In genomic region chr9:62712374-62712773, GRCm38 (mm10) we compare ENCODE assay signal across 22 mouse cellular contexts. TPM values are rescaled to one million over a fixed set of nuclear protein-coding genes. Genes with fewer than 3 reads are reported as not detected.
DNase-seq lines count a peak whose midpoint lies in the region; ATAC-seq lines count a peak whose summit lies in the region.
"Had no signal": no experiment of that assay in that cellular context is flagged by ENCODE, and none has a peak within 500 bp of the region (broad histone marks: within the 10 kb centered on the region; RNA-seq: fewer than 3 reads in every experiment).

No protein-coding gene starts in this region.

- WGBS in embryonic facial prominence, embryonic 10.5 days, result 86% methylated on average over 6 of the region's 6 CpGs
- WGBS in limb, embryonic 15.5 days, result 50% methylated on average over 6 of the region's 6 CpGs

- H3K27me3 ChIP-seq in embryonic facial prominence, embryonic 10.5 days (replicated peaks; ENCODE audit: low read depth, poor library complexity, severe bottlenecking), result peaks cover 7% of the 10 kb centered on the region; the same call in 1 of the 2 replicates
- no peaks in the 10 kb centered on the region for H3K27me3 ChIP-seq in limb, embryonic 15.5 days
- H3K27me3 ChIP-seq: liver, embryonic 13.5 days; neural tube, embryonic 13.5 days; stomach, embryonic 15.5 days had no signal

- no peak overlapping the region for H3K9ac ChIP-seq in limb, embryonic 15.5 days
- H3K9ac ChIP-seq: forebrain, postnatal 0 days; hindbrain, embryonic 14.5 days; liver, embryonic 13.5 days; neural tube, embryonic 13.5 days; stomach, embryonic 15.5 days had no signal

- H3K9me3 ChIP-seq in embryonic facial prominence, embryonic 10.5 days, result 0 out of 2 replicates have a peak, but pooled peaks cover 3% of the 10 kb centered on the region
- H3K9me3 ChIP-seq in limb, embryonic 15.5 days, result no peaks in the 10 kb centered on the region
- H3K9me3 ChIP-seq: liver, embryonic 13.5 days; stomach, embryonic 15.5 days had no signal

- H3K36me3 ChIP-seq in embryonic facial prominence, embryonic 10.5 days (replicated peaks), result no peaks in the 10 kb centered on the region
- H3K36me3 ChIP-seq in limb, embryonic 15.5 days, result no peaks in the 10 kb centered on the region
- H3K36me3 ChIP-seq: liver, embryonic 13.5 days; neural tube, embryonic 13.5 days; stomach, embryonic 15.5 days had no signal

- H3K27ac ChIP-seq in embryonic facial prominence, embryonic 10.5 days (replicated peaks), result peak overlapping the region; percentile 55
- H3K27ac ChIP-seq in limb, embryonic 15.5 days, result peak overlapping the region; percentile 39; the same call in 1 of the 2 replicates
- H3K27ac ChIP-seq: gastrocnemius, adult 2 months; heart, adult 2 months; hindbrain, embryonic 14.5 days; liver, embryonic 13.5 days; neural tube, embryonic 13.5 days; stomach, embryonic 15.5 days had no signal

- peaks cover 46% of the 10 kb centered on the region for H3K4me1 ChIP-seq in embryonic facial prominence, embryonic 10.5 days
- H3K4me1 ChIP-seq in limb, embryonic 15.5 days, result peaks cover 31% of the 10 kb centered on the region

- peak; percentile 13 for DNase-seq in adrenal gland, postnatal 14 days
- no peak for DNase-seq in adrenal gland, postnatal 25 days
- peak; percentile 16 to 33 for DNase-seq in left cerebral cortex, postnatal 36 days (ENCODE audit: low spot score in 2 of 2)
- DNase-seq in left cerebral cortex, adult 18-20 months (ENCODE audit: low spot score in 2 of 2), result no peak
- no peak for DNase-seq in embryonic facial prominence, embryonic 10.5 days (ENCODE audit: low spot score)
- DNase-seq in ovary, postnatal 14 days (ENCODE audit: low spot score), result no peak
- DNase-seq: B cell, adult 2 months; forebrain, postnatal 0 days; gastrocnemius, adult 2 months; heart, adult 2 months; liver, embryonic 13.5 days; retina, postnatal 1 day; thymus, postnatal 25 days had no signal

- no peak overlapping the region for H3K4me2 ChIP-seq in limb, embryonic 15.5 days
- H3K4me2 ChIP-seq: hindbrain, embryonic 14.5 days; liver, embryonic 13.5 days; neural tube, embryonic 13.5 days; stomach, embryonic 15.5 days had no signal

- intact Hi-C loops in left cerebral cortex, postnatal 36 days (cut with DNase I), result loop anchor here (5.0 kb wide), 1 partner anchor 80 kb away; no protein-coding TSS in a partner anchor

- ATAC-seq in limb, embryonic 15.5 days (ENCODE audit: insufficient number of reproducible peaks, low FRiP score, low TSS enrichment, low read depth), result no peak
- ATAC-seq in erythroid progenitor cell, adult 5-6 weeks (replicated peaks; ENCODE audit: low FRiP score, poor library complexity, severe bottlenecking), result no peak
- ATAC-seq: forebrain, postnatal 0 days; intestine, postnatal 0 days; lung, postnatal 0 days had no signal

- H3K4me3 ChIP-seq in embryonic facial prominence, embryonic 10.5 days, result no peak overlapping the region
- H3K4me3 ChIP-seq in limb, embryonic 15.5 days, result no peak overlapping the region
- H3K4me3 ChIP-seq: gastrocnemius, adult 2 months; heart, adult 2 months; liver, embryonic 13.5 days; neural tube, embryonic 13.5 days; stomach, embryonic 15.5 days had no signal

RNA-seq across cellular contexts. Expression of gene Itga11, which starts 34.7 kb away (rescaled TPM):
- total RNA-seq in adrenal gland, postnatal 14 days (2021), result 1.3 and 1.9 TPM in 2 replicates
- 1.1 and 1.5 TPM in 2 replicates for total RNA-seq in adrenal gland, postnatal 25 days (2021)
- 1 to 10 TPM; 1.9 to 5.3 TPM for total RNA-seq in left cerebral cortex, postnatal 36 days (2021)
- total RNA-seq in left cerebral cortex, adult 18-20 months (2021), result 1 to 10 TPM; 2.7 to 4.1 TPM
- polyA plus RNA-seq in embryonic facial prominence, embryonic 10.5 days (2016; fragmentation: Nextera tagmentation; extraction: Ambion mirVana), result 2.0 and 2.2 TPM in 2 replicates
- 11.2 and 12.2 TPM in 2 replicates for polyA plus RNA-seq in limb, embryonic 15.5 days (2015; fragmentation: Nextera tagmentation; extraction: Ambion mirVana)
- not detected in 2 replicates for total RNA-seq in erythroid progenitor cell, adult 5-6 weeks (2015; ENCODE audit: low replicate concordance)
- not detected in 2 replicates for total RNA-seq in erythroid progenitor cell, adult 5-6 weeks (2017; ENCODE audit: low replicate concordance)
- total RNA-seq: common myeloid progenitor, adult 5-6 weeks; megakaryocyte, adult 5-6 weeks had no signal

Comparison
In these comparisons a context has a peak if more than half of its experiments do, and no peak if none do; other contexts are left out.
1. DNase-seq: peak in adrenal gland, postnatal 14 days (single experiment) and left cerebral cortex, postnatal 36 days (2 of 2); none in adrenal gland, postnatal 25 days (single experiment), left cerebral cortex, adult 18-20 months (0 of 2), embryonic facial prominence, embryonic 10.5 days (single experiment) and ovary, postnatal 14 days (single experiment).